23 mouse cellular contexts compared by ENCODE assay signal in the genomic region with DNA sequence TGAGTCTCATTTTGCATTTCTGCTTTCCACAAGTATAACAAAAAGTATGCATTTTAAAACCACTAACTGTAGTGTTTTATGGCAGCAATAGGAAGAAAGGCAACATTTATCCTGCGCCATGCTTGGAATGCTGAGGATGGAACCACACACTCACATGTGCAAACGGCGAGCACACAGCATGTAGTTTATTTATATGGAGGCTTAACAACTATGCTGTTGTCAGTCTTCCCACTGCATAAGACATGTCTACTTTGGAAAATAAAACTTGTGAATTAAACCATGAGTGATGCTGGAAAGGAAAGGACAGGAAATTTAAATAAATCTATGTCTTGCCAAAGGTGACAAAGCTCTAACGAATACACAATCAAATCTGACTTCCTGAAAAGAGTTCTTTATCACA.
DNase-seq lines count a peak whose midpoint lies in the region; ATAC-seq and TF ChIP-seq lines count a peak whose summit lies in the region.
"Had no signal": no experiment of that assay in that cellular context is flagged by ENCODE, and none has a peak within 500 bp of the region (broad histone marks: within the 10 kb centered on the region; RNA-seq: fewer than 3 reads in every experiment).

No protein-coding gene starts in this region.

- ATAC-seq in forebrain, embryonic 15.5 days (replicated peaks), result 0 out of 2 replicates have a peak, but pooled peaks have one; percentile 57
- ATAC-seq in forebrain, embryonic 12.5 days (ENCODE audit: low FRiP score), result no peak
- ATAC-seq in forebrain, embryonic 16.5 days, result peak; percentile 43; the same call in 1 of the 2 replicates
- no peak for ATAC-seq in forebrain, embryonic 11.5 days (replicated peaks; ENCODE audit: low FRiP score)
- peak; percentile 69 for ATAC-seq in forebrain, postnatal 0 days
- ATAC-seq in forebrain, embryonic 14.5 days, result no peak
- no peak for ATAC-seq in hindbrain, embryonic 13.5 days (ENCODE audit: low FRiP score)
- ATAC-seq: activated CD4-positive, CD25-positive, alpha-beta regulatory T cell, adult 4 months; CD4-positive, CD25-positive, alpha-beta regulatory T cell, adult 4 months; Patski had no signal

- TF ChIP-seq CTCF in forebrain, postnatal 0 days (IDR thresholded peaks at IDR 0.05; ENCODE audit: low read depth), result no peak
- no peak for TF ChIP-seq CTCF in brain, embryonic 14.5 days (IDR thresholded peaks at IDR 0.05; ENCODE audit: borderline replicate concordance, extremely low read depth, insufficient read depth, insufficient read length)

- no peak for DNase-seq in forebrain, embryonic 11.5 days (ENCODE audit: low spot score)
- DNase-seq in forebrain, postnatal 0 days, result peak; percentile 16
- DNase-seq in forebrain, embryonic 14.5 days (ENCODE audit: low spot score), result no peak
- peak; percentile 31 for DNase-seq in brain, embryonic 14.5 days (ENCODE audit: low read depth)
- DNase-seq: adrenal gland, adult 2 months; adrenal gland, adult 8-10 months; adrenal gland, postnatal 10 days; adrenal gland, postnatal 14 days; adrenal gland, postnatal 25 days; adrenal gland, postnatal 36 days; B cell, adult 2 months; cerebellum, adult 11 months; cerebellum, adult 11-12 months; cerebellum, adult 18-20 months had no signal

- no peak for TF ChIP-seq POLR2A in brain, embryonic 14.5 days (IDR thresholded peaks at IDR 0.05; ENCODE audit: borderline replicate concordance, extremely low read depth, insufficient read depth, insufficient read length, poor library complexity, severe bottlenecking)

- no peak overlapping the region for H3K27ac ChIP-seq in forebrain, embryonic 15.5 days (replicated peaks)
- no peak overlapping the region for H3K27ac ChIP-seq in forebrain, embryonic 12.5 days
- H3K27ac ChIP-seq in forebrain, embryonic 16.5 days (ENCODE audit: low read length), result no peak overlapping the region
- no peak overlapping the region for H3K27ac ChIP-seq in forebrain, embryonic 11.5 days (ENCODE audit: low read depth, low read length)
- no peak overlapping the region for H3K27ac ChIP-seq in forebrain, postnatal 0 days (ENCODE audit: low read depth, low read length)
- no peak overlapping the region for H3K27ac ChIP-seq in forebrain, embryonic 14.5 days (ENCODE audit: low read depth, low read length)
- no peak overlapping the region for H3K27ac ChIP-seq in hindbrain, embryonic 13.5 days

- H3K4me3 ChIP-seq in forebrain, embryonic 15.5 days, result no peak overlapping the region
- no peak overlapping the region for H3K4me3 ChIP-seq in forebrain, embryonic 12.5 days (replicated peaks)
- H3K4me3 ChIP-seq in forebrain, embryonic 16.5 days (replicated peaks; ENCODE audit: low read length), result no peak overlapping the region
- no peak overlapping the region for H3K4me3 ChIP-seq in forebrain, embryonic 11.5 days (ENCODE audit: low read depth, low read length)
- no peak overlapping the region for H3K4me3 ChIP-seq in forebrain, postnatal 0 days (ENCODE audit: low read depth, low read length)
- no peak overlapping the region for H3K4me3 ChIP-seq in forebrain, embryonic 14.5 days (ENCODE audit: low read depth, low read length)
- H3K4me3 ChIP-seq in hindbrain, embryonic 13.5 days, result no peak overlapping the region

- no peaks in the 10 kb centered on the region for H3K36me3 ChIP-seq in forebrain, embryonic 15.5 days
- H3K36me3 ChIP-seq in forebrain, embryonic 12.5 days (replicated peaks), result no peaks in the 10 kb centered on the region
- H3K36me3 ChIP-seq in forebrain, embryonic 16.5 days (ENCODE audit: control insufficient read depth, insufficient read depth), result no peaks in the 10 kb centered on the region
- no peaks in the 10 kb centered on the region for H3K36me3 ChIP-seq in forebrain, embryonic 11.5 days (ENCODE audit: control insufficient read depth, insufficient read depth, low read length)
- H3K36me3 ChIP-seq in forebrain, postnatal 0 days (ENCODE audit: insufficient read depth), result no peaks in the 10 kb centered on the region
- no peaks in the 10 kb centered on the region for H3K36me3 ChIP-seq in forebrain, embryonic 14.5 days (ENCODE audit: control insufficient read depth, insufficient read depth, low read length)
- H3K36me3 ChIP-seq in hindbrain, embryonic 13.5 days, result no peaks in the 10 kb centered on the region
- H3K36me3 ChIP-seq: G1E had no signal

- no peak overlapping the region for H3K4me2 ChIP-seq in forebrain, embryonic 15.5 days (replicated peaks)
- H3K4me2 ChIP-seq in forebrain, embryonic 12.5 days, result no peak overlapping the region
- H3K4me2 ChIP-seq in forebrain, embryonic 16.5 days (ENCODE audit: low read length), result no peak overlapping the region
- no peak overlapping the region for H3K4me2 ChIP-seq in forebrain, embryonic 11.5 days (ENCODE audit: low read depth, low read length, severe bottlenecking)
- H3K4me2 ChIP-seq in forebrain, postnatal 0 days (ENCODE audit: low read depth), result no peak overlapping the region
- H3K4me2 ChIP-seq in forebrain, embryonic 14.5 days (ENCODE audit: low read length), result no peak overlapping the region
- H3K4me2 ChIP-seq in hindbrain, embryonic 13.5 days, result no peak overlapping the region

- H3K27me3 ChIP-seq in forebrain, embryonic 15.5 days, result peaks cover 15% of the 10 kb centered on the region
- H3K27me3 ChIP-seq in forebrain, embryonic 12.5 days, result peaks cover 15% of the 10 kb centered on the region
- peaks cover 22% of the 10 kb centered on the region; the same call in 1 of the 2 replicates for H3K27me3 ChIP-seq in forebrain, embryonic 16.5 days (replicated peaks; ENCODE audit: control insufficient read depth, insufficient read depth, low read length)
- H3K27me3 ChIP-seq in forebrain, embryonic 11.5 days (ENCODE audit: control insufficient read depth, insufficient read depth, low read length), result no peaks in the 10 kb centered on the region
- H3K27me3 ChIP-seq in forebrain, postnatal 0 days (ENCODE audit: insufficient read depth, low read length), result peaks cover 8% of the 10 kb centered on the region; the same call in 1 of the 2 replicates
- no peaks in the 10 kb centered on the region for H3K27me3 ChIP-seq in forebrain, embryonic 14.5 days (replicated peaks; ENCODE audit: control insufficient read depth, insufficient read depth, low read length)
- peaks cover 17% of the 10 kb centered on the region; the same call in 1 of the 2 replicates for H3K27me3 ChIP-seq in hindbrain, embryonic 13.5 days
- H3K27me3 ChIP-seq: CH12.LX had no signal

- no peaks in the 10 kb centered on the region for H3K4me1 ChIP-seq in forebrain, embryonic 15.5 days
- 0 out of 2 replicates have a peak, but pooled peaks cover 3% of the 10 kb centered on the region for H3K4me1 ChIP-seq in forebrain, embryonic 12.5 days
- H3K4me1 ChIP-seq in forebrain, embryonic 16.5 days (replicated peaks; ENCODE audit: control insufficient read depth, insufficient read depth, low read length), result no peaks in the 10 kb centered on the region
- peaks cover 4% of the 10 kb centered on the region; the same call in 1 of the 2 replicates for H3K4me1 ChIP-seq in forebrain, embryonic 11.5 days (replicated peaks; ENCODE audit: control insufficient read depth, insufficient read depth, low read length)
- no peaks in the 10 kb centered on the region for H3K4me1 ChIP-seq in forebrain, postnatal 0 days (ENCODE audit: insufficient read depth)
- H3K4me1 ChIP-seq in forebrain, embryonic 14.5 days (ENCODE audit: control insufficient read depth, insufficient read depth, low read length), result no peaks in the 10 kb centered on the region
- no peaks in the 10 kb centered on the region for H3K4me1 ChIP-seq in hindbrain, embryonic 13.5 days (replicated peaks)

- WGBS in forebrain, embryonic 15.5 days, result 66% methylated on average over 4 of the region's 4 CpGs
- WGBS in forebrain, embryonic 12.5 days, result 87% methylated on average over 4 of the region's 4 CpGs
- WGBS in forebrain, embryonic 16.5 days, result 68% methylated on average over 4 of the region's 4 CpGs
- 92% methylated on average over 4 of the region's 4 CpGs for WGBS in forebrain, embryonic 11.5 days
- 70% methylated on average over 4 of the region's 4 CpGs for WGBS in forebrain, postnatal 0 days
- 74% methylated on average over 4 of the region's 4 CpGs for WGBS in forebrain, embryonic 14.5 days
- WGBS in hindbrain, embryonic 13.5 days, result 87% methylated on average over 4 of the region's 4 CpGs

- no peaks in the 10 kb centered on the region for H3K9me3 ChIP-seq in forebrain, embryonic 15.5 days
- H3K9me3 ChIP-seq in forebrain, embryonic 12.5 days, result no peaks in the 10 kb centered on the region
- H3K9me3 ChIP-seq in forebrain, embryonic 16.5 days (ENCODE audit: control insufficient read depth, low read length), result no peaks in the 10 kb centered on the region
- no peaks in the 10 kb centered on the region for H3K9me3 ChIP-seq in forebrain, embryonic 11.5 days (ENCODE audit: control insufficient read depth, low read length)
- no peaks in the 10 kb centered on the region for H3K9me3 ChIP-seq in forebrain, postnatal 0 days (ENCODE audit: low read length)
- no peaks in the 10 kb centered on the region for H3K9me3 ChIP-seq in forebrain, embryonic 14.5 days (replicated peaks; ENCODE audit: control insufficient read depth, low read length)
- no peaks in the 10 kb centered on the region for H3K9me3 ChIP-seq in hindbrain, embryonic 13.5 days
- H3K9me3 ChIP-seq: G1E had no signal

- no peak overlapping the region for H3K9ac ChIP-seq in forebrain, embryonic 15.5 days (replicated peaks)
- no peak overlapping the region for H3K9ac ChIP-seq in forebrain, embryonic 12.5 days
- H3K9ac ChIP-seq in forebrain, embryonic 16.5 days (replicated peaks; ENCODE audit: low read depth, low read length), result no peak overlapping the region
- no peak overlapping the region for H3K9ac ChIP-seq in forebrain, embryonic 11.5 days (ENCODE audit: low read length)
- no peak overlapping the region for H3K9ac ChIP-seq in forebrain, postnatal 0 days
- H3K9ac ChIP-seq in forebrain, embryonic 14.5 days (ENCODE audit: low read length), result no peak overlapping the region
- no peak overlapping the region for H3K9ac ChIP-seq in hindbrain, embryonic 13.5 days

Comparison
In these comparisons a context has a peak if more than half of its experiments do, and no peak if none do; other contexts are left out.
1. ATAC-seq: peak in forebrain, embryonic 15.5 days (single experiment), forebrain, embryonic 16.5 days (single experiment) and forebrain, postnatal 0 days (single experiment); none in forebrain, embryonic 12.5 days (single experiment), forebrain, embryonic 11.5 days (single experiment), forebrain, embryonic 14.5 days (single experiment) and hindbrain, embryonic 13.5 days (single experiment).
2. DNase-seq: peak in forebrain, postnatal 0 days (single experiment) and brain, embryonic 14.5 days (single experiment); none in forebrain, embryonic 11.5 days (single experiment) and forebrain, embryonic 14.5 days (single experiment).